ENCODE assay signal across 10 mouse cellular contexts in genomic region chr1:173389431-173389830, GRCm38 (mm10). TPM values are rescaled to one million over a fixed set of nuclear protein-coding genes. Genes with fewer than 3 reads are reported as not detected.
DNase-seq lines count a peak whose midpoint lies in the region; ATAC-seq lines count a peak whose summit lies in the region.
"Had no signal": no experiment of that assay in that cellular context is flagged by ENCODE, and none has a peak within 500 bp of the region (broad histone marks: within the 10 kb centered on the region; RNA-seq: fewer than 3 reads in every experiment).

No protein-coding gene starts in this region.

- peak overlapping the region; percentile 14; the same call in 1 of the 2 replicates for H3K4me3 ChIP-seq in kidney, embryonic 15.5 days (replicated peaks)
- H3K4me3 ChIP-seq in forebrain, embryonic 10.5 days, result peak overlapping the region; percentile 41
- peak overlapping the region; percentile 46 for H3K4me3 ChIP-seq in hindbrain, embryonic 16.5 days (ENCODE audit: low read length)
- H3K4me3 ChIP-seq in neural tube, embryonic 12.5 days, result peak overlapping the region; percentile 27
- H3K4me3 ChIP-seq: heart, adult 2 months; liver, embryonic 13.5 days had no signal

- H3K27ac ChIP-seq in kidney, embryonic 15.5 days, result no peak overlapping the region
- H3K27ac ChIP-seq in forebrain, embryonic 10.5 days, result peak overlapping the region; percentile 56; the same call in 1 of the 2 replicates
- H3K27ac ChIP-seq in hindbrain, embryonic 16.5 days (ENCODE audit: low read depth, low read length), result peak overlapping the region; percentile 93
- peak overlapping the region; percentile 50; the same call in 1 of the 2 replicates for H3K27ac ChIP-seq in neural tube, embryonic 12.5 days
- H3K27ac ChIP-seq: heart, adult 2 months; liver, embryonic 13.5 days had no signal

- no peaks in the 10 kb centered on the region for H3K36me3 ChIP-seq in kidney, embryonic 15.5 days
- no peaks in the 10 kb centered on the region for H3K36me3 ChIP-seq in forebrain, embryonic 10.5 days (replicated peaks)
- no peaks in the 10 kb centered on the region for H3K36me3 ChIP-seq in hindbrain, embryonic 16.5 days (ENCODE audit: control insufficient read depth, insufficient read depth, low read length)
- H3K36me3 ChIP-seq in neural tube, embryonic 12.5 days, result no peaks in the 10 kb centered on the region
- H3K36me3 ChIP-seq: liver, embryonic 13.5 days had no signal

- DNase-seq in kidney, postnatal 25 days, result no peak
- DNase-seq in forebrain, embryonic 10.5 days (ENCODE audit: extremely low spot score, low spot score), result no peak
- DNase-seq in lung, postnatal 25 days (ENCODE audit: low spot score), result no peak
- no peak for DNase-seq in adipocyte (ENCODE audit: low spot score)
- no peak for DNase-seq in urinary bladder, adult 18-20 months (ENCODE audit: low spot score in 2 of 2)
- DNase-seq: heart, adult 2 months; liver, embryonic 13.5 days had no signal

- no peaks in the 10 kb centered on the region for H3K9me3 ChIP-seq in kidney, embryonic 15.5 days (replicated peaks)
- no peaks in the 10 kb centered on the region for H3K9me3 ChIP-seq in forebrain, embryonic 10.5 days
- H3K9me3 ChIP-seq in hindbrain, embryonic 16.5 days (ENCODE audit: control insufficient read depth, low read length), result no peaks in the 10 kb centered on the region
- no peaks in the 10 kb centered on the region for H3K9me3 ChIP-seq in neural tube, embryonic 12.5 days
- H3K9me3 ChIP-seq: liver, embryonic 13.5 days had no signal

- peak overlapping the region; percentile 32 for H3K4me2 ChIP-seq in kidney, embryonic 15.5 days
- peak overlapping the region; percentile 54 for H3K4me2 ChIP-seq in hindbrain, embryonic 16.5 days (ENCODE audit: low read length)
- peak overlapping the region; percentile 49 for H3K4me2 ChIP-seq in neural tube, embryonic 12.5 days (replicated peaks)
- H3K4me2 ChIP-seq: liver, embryonic 13.5 days had no signal

- 0 out of 2 replicates have a peak, but pooled peaks cover 11% of the 10 kb centered on the region for H3K27me3 ChIP-seq in kidney, embryonic 15.5 days
- H3K27me3 ChIP-seq in forebrain, embryonic 10.5 days (ENCODE audit: poor library complexity, severe bottlenecking), result no peaks in the 10 kb centered on the region
- H3K27me3 ChIP-seq in hindbrain, embryonic 16.5 days (replicated peaks; ENCODE audit: control insufficient read depth, insufficient read depth, low read length), result no peaks in the 10 kb centered on the region
- no peaks in the 10 kb centered on the region for H3K27me3 ChIP-seq in neural tube, embryonic 12.5 days (replicated peaks)
- H3K27me3 ChIP-seq: liver, embryonic 13.5 days had no signal

- no peak for ATAC-seq in kidney, embryonic 15.5 days (replicated peaks; ENCODE audit: low FRiP score)
- ATAC-seq in hindbrain, embryonic 16.5 days, result peak; percentile 62
- peak; percentile 46; the same call in 1 of the 2 replicates for ATAC-seq in neural tube, embryonic 12.5 days (ENCODE audit: low FRiP score, low read depth)

- H3K9ac ChIP-seq in kidney, embryonic 15.5 days, result no peak overlapping the region
- peak overlapping the region; percentile 64 for H3K9ac ChIP-seq in hindbrain, embryonic 16.5 days (ENCODE audit: low read depth, low read length)
- H3K9ac ChIP-seq in neural tube, embryonic 12.5 days, result peak overlapping the region; percentile 22; the same call in 1 of the 2 replicates
- H3K9ac ChIP-seq: liver, embryonic 13.5 days had no signal

- H3K4me1 ChIP-seq in kidney, embryonic 15.5 days, result 0 out of 2 replicates have a peak, but pooled peaks cover 5% of the 10 kb centered on the region
- H3K4me1 ChIP-seq in forebrain, embryonic 10.5 days, result peaks cover 19% of the 10 kb centered on the region
- peaks cover 7% of the 10 kb centered on the region for H3K4me1 ChIP-seq in hindbrain, embryonic 16.5 days (ENCODE audit: control insufficient read depth, insufficient read depth, low read depth, low read length)
- H3K4me1 ChIP-seq in neural tube, embryonic 12.5 days, result 0 out of 2 replicates have a peak, but pooled peaks cover 7% of the 10 kb centered on the region
- H3K4me1 ChIP-seq: liver, embryonic 13.5 days had no signal

- WGBS in kidney, embryonic 15.5 days, result 22% methylated on average over 3 of the region's 3 CpGs
- 6% methylated on average over 3 of the region's 3 CpGs for WGBS in forebrain, embryonic 10.5 days
- WGBS in hindbrain, embryonic 16.5 days, result 5% methylated on average over 3 of the region's 3 CpGs
- 17% methylated on average over 3 of the region's 3 CpGs for WGBS in neural tube, embryonic 12.5 days

RNA-seq across cellular contexts. Expression of gene Cadm3, which starts 21.9 kb away (rescaled TPM):
- polyA plus RNA-seq in kidney, embryonic 15.5 days (2015; fragmentation: Nextera tagmentation; extraction: Ambion mirVana), result 0.71 and 1.3 TPM in 2 replicates
- 1.6 and 1.9 TPM in 2 replicates for polyA plus RNA-seq in forebrain, embryonic 10.5 days (2016; fragmentation: Nextera tagmentation; extraction: Ambion mirVana)
- polyA plus RNA-seq in hindbrain, embryonic 16.5 days (2015; fragmentation: Nextera tagmentation; extraction: Ambion mirVana), result 64.9 and 70.2 TPM in 2 replicates
- polyA plus RNA-seq in neural tube, embryonic 12.5 days (2016; fragmentation: Nextera tagmentation; extraction: Ambion mirVana), result 36.0 and 41.8 TPM in 2 replicates

RNA-seq across cellular contexts. Expression of gene Aim2, which starts 38.8 kb away (rescaled TPM):
- polyA plus RNA-seq in kidney, embryonic 15.5 days (2015; fragmentation: Nextera tagmentation; extraction: Ambion mirVana), result 2.7 and 2.9 TPM in 2 replicates
- 4.8 and 6.4 TPM in 2 replicates for polyA plus RNA-seq in forebrain, embryonic 10.5 days (2016; fragmentation: Nextera tagmentation; extraction: Ambion mirVana)
- polyA plus RNA-seq in hindbrain, embryonic 16.5 days (2015; fragmentation: Nextera tagmentation; extraction: Ambion mirVana), result 0.99 and 1.6 TPM in 2 replicates
- 3.8 and 4.5 TPM in 2 replicates for polyA plus RNA-seq in neural tube, embryonic 12.5 days (2016; fragmentation: Nextera tagmentation; extraction: Ambion mirVana)

RNA-seq across cellular contexts. Expression of gene Ackr1, which starts 55.9 kb away (rescaled TPM):
- polyA plus RNA-seq in kidney, embryonic 15.5 days (2015; fragmentation: Nextera tagmentation; extraction: Ambion mirVana), result 0.82 and 1.0 TPM in 2 replicates
- polyA plus RNA-seq in forebrain, embryonic 10.5 days (2016; fragmentation: Nextera tagmentation; extraction: Ambion mirVana), result 0.95 and 1.1 TPM in 2 replicates
- polyA plus RNA-seq in hindbrain, embryonic 16.5 days (2015; fragmentation: Nextera tagmentation; extraction: Ambion mirVana), result 17.5 and 20.4 TPM in 2 replicates
- polyA plus RNA-seq in neural tube, embryonic 12.5 days (2016; fragmentation: Nextera tagmentation; extraction: Ambion mirVana), result 10.4 and 11.3 TPM in 2 replicates

Comparison
In these comparisons a context has a peak if more than half of its experiments do, and no peak if none do; other contexts are left out.
1. RNA of gene Cadm3, which starts 21.9 kb away (polyA plus RNA-seq): 64.9 to 70.2 TPM in hindbrain, embryonic 16.5 days and 36.0 to 41.8 TPM in neural tube, embryonic 12.5 days; 1.6 to 1.9 TPM in forebrain, embryonic 10.5 days and 0.71 to 1.3 TPM in kidney, embryonic 15.5 days; every median in the first group is over 10 times any median in the second.
2. Peak in every context shown above with its lines, with median percentiles within 50 percentile points of each other: H3K4me2 ChIP-seq and H3K4me3 ChIP-seq.